Mouse (Mus musculus) liver, adult 2 months (tissue): ENCODE measurements around the gene Pheta2.

Experiments used
- CTCF ChIP-seq: fragments of 200-500 bp; IDR thresholded peaks from 2 replicates; pipeline ENCODE4 v1.5.1; 2011; ENCODE audit warnings: low read depth, low read length, control low read depth
- POLR2A ChIP-seq: fragments of 200-500 bp; IDR thresholded peaks from 2 replicates; pipeline ENCODE4 v1.6.1; 2011; ENCODE audit warnings: low read length, control low read depth; ENCODE audit not compliant: insufficient read depth; ENCODE audit errors: extremely low read depth

DNA sequence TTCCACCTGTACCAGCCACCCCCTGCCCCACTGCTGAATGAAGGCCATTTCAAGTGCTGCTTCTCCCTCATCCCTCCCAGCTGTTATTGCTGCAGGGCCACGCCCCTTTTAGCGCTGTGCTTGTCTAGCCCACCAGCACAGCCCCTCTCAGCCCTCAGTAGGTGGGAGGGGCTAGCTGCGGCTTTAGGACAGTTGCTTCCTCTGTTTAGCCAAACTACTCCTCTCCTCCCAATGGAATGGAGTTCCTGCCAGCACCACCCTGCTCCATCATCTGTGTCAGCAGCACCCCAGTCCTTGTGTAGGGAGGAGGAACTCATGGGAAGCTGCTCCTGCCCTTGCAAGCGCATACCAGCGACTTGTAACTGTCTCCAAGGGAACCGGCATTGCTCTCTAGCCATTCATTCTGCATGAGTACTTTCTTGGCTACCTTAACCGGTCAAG lies 45.5 kb upstream of the Pheta2 start:
- no peak for TF ChIP-seq POLR2A
- no peak for TF ChIP-seq CTCF
